Mouse (Mus musculus): ENCODE measurements around the gene Vamp3. TPM values are rescaled to one million over a fixed set of nuclear protein-coding genes. Genes with fewer than 3 reads are reported as not detected.
A peak's percentile ranks its signal among the peaks of the same experiment; 100 is the strongest.
"Not testable (repeated sequence)": the region's sequence is repeated elsewhere in the genome, so short reads cannot be mapped to it uniquely, and the experiment has no call there.

Vamp3 gene
- total RNA-seq, 4 experiments from 2014 or later: 51.7 to 66.2 (median 62.3) TPM

DNA sequence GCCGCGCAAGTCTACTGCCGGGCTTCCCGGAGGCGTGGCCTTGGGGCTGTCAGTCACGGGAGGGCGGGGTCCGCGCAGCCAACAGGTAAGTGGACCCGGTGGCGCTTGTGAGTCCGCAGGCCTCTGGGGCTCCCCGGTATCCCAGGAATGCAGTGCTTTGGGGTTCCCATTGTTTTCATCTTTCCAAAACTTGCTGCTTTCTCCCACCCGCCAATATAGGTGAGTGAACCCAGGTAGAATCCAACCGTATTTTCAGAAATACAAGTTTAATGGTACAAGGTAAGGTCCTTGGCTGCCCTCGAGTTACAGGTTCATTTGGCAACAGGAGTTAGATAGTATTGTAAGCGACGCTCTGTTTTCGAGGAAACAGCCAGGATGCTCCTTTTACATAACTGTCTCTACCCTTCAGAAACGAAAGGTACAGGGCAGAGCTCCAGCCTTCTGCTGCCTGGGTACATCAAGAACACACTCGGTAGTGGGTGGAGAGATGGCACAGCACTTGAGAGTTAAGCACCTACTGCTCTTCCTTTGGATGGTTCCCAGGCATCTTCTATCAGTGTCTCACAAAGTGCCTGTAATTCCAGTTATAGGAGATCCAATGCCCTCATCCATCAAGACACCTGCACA is 12.7 kb downstream of the Vamp3 start:
- no peak for DNase-seq (ENCODE audit: low spot score)

DNA sequence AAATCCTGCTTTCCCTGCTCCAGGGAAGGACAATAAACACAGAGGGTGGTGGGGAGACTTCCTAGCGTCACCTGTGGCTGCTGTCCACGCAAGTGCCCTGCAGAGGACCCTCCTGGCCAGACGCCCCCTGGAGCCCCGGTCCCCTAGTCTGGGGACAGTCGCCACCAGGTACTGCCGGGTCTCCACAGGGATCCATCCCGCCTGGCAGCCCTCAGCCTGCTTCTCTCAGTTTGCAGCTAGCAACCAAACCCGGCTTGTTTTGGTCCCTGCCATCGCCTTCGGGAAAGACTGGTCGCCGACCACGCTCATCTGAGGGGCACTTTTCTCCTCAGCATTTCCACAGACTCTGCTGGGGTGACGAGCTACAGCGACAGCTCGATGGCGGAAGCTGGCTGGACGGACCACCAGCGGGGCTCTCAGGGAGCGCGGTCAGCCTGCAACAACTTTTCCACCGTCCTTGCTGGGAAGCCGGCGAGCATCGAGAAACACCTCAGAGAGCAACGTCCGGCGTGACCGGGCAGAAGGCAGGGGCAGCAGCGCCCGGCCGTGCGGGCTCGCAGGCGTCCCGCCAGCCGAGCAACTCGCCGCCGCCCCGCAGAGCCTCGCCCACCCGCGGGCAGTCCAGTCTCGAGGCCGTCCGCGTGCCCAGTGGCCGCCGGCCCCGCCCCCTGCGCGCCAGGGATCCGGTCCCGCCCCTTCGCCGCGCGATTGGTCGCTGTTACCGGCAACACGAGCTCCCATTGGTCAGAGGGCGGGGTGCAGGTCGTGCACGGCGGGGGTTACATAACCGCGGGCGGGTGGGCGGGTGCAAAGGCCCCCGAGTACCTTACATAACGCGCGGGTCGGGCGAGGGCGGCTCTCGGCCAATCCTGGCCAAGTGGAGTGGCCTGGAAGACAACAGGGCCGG is 13.5 kb downstream of the Vamp3 start, which contains the start of gene Per3:
TSS of gene Per3 (minus strand) at position 629 of the 907 bp plus-strand sequence.
- DNase-seq (ENCODE audit: low spot score): peak; percentile 97

DNA sequence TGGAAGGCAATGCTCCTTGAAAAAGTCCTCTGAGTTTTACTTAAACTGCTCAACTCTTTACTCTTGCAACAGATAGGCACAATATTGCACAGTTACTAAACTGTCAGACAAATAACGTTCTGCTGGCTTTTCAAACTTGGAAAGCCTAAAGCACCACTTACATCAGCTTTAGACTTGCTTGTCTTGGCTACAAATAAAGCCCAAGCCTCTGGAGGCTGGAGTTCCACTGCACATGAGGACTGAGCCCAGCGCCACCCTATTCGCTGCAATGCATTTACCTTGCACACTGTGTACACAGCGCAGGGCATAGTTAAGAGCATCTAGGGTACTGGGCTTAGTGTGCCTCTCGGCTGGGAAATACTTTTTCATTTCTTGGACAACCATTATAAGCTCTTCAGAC is 14.5 kb downstream of the Vamp3 start:
- DNase-seq (ENCODE audit: low spot score): no peak

DNA sequence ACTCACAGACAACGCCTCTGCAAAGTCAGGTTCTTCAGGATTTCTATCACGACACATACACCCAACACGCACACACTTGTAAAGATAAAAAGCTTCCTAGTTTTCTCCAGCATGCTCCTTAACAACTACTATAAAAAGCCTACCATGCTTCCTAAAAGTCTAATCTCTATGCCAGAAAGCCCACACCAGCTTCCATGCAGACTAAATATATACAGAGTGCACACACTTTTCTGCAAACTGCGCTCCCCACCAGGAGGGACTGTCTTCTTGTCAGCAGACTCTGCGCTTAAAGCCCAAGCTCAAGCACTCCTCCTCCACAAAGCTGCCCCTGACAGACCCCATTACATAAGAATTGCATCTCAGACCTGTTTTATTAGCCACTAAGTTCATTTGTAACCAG is 16.3 kb downstream of the Vamp3 start:
- DNase-seq (ENCODE audit: low spot score): no peak

DNA sequence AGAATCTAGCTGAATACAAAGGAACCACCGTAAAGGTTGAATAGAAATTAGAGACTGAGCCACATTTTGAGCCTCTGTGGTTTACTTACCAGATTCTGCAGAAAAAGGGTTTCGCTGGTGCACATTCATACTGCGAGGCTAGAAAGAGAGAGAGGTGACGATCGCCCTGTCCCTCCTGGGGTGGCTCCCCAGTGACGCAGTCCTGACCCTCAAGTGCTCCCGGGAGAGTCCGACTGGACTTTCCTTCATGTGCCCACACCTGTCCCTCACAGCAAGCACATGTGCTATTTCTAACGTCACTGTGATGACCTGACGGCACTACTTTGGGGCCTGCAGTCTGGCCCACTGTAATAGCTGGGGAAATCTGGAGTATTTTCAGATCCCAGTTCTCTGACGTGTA is 20.0 kb downstream of the Vamp3 start:
- DNase-seq (ENCODE audit: low spot score): no peak

DNA sequence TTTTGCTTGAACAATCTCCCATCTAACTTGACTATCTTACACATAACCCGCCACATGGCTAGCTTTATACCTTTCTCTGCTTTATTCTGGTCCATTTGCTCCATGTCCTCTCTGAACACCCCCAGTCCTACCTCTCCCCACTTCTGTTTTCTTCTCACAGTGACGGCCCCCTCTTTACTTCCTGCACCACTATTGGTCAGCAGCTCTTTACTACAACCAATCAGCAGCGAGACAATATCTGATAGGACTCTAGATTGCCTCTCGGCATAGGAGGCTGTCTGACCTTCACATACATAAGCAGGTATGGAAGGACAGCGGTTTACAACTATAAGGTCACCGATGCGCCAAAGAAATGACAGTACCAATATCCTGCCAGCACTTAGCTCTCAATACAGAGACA is 21.2 kb downstream of the Vamp3 start:
- no peak for DNase-seq (ENCODE audit: low spot score)

DNA sequence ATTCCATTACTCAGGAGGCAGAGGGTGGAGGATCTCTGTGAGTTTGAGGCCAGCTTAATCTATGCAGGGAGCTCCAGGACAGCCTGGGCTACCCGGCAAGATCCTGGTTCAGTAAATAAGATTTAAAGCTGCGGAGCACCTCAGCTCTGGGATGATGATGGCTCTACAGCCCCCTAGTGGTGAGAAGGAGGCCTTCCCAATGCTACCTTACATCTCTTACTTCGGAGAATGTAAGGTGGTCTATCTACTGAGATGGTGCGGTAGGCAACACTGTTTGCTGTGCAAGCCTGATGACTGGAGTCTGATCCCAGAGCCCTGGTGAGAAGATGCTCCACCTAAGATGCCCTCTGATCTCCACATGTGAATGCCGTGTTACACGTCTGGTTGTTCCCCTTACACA is 30.8 kb downstream of the Vamp3 start:
- no peak for DNase-seq (ENCODE audit: low spot score)

DNA sequence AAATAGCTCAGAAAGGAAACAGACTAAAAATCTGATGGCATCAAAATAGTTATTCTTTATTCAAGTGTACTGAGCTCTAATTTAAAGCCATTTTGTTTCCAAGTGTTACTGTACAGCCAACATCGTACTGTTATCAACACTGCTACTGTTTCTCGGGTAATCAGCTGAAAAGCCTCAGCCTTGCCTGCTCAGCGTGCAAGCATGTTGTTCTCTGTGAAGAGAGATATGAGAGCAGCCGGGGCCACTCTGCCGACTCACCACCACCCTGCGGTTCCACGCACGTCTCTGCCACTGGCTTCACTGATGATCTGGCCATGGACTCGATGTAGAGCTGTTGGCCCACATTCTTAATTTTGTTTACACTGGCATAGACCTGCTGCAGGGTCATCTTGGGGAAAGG is 33.6 kb downstream of the Vamp3 start:
- DNase-seq (ENCODE audit: low spot score): no peak

DNA sequence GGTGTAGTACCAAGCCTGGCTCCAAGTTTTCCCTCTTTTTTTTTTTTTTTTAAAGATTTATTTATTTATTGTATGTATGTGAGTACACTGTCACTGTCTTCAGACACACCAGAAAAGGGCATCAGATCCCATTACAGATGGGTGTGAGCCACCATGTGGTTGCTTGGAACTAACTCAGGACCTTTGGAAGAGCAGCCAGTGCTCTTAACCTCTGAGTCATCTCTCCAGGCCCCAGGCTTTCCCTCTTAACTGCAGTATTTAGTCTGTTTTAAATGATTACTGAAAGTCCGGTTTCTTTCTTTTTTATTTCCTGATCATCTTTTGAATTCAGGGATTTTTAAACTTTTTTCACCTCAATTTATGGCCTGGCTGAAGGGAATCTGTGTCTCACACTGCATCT is 40.4 kb downstream of the Vamp3 start:
- not testable (repeated sequence) for DNase-seq (ENCODE audit: low spot score)

DNA sequence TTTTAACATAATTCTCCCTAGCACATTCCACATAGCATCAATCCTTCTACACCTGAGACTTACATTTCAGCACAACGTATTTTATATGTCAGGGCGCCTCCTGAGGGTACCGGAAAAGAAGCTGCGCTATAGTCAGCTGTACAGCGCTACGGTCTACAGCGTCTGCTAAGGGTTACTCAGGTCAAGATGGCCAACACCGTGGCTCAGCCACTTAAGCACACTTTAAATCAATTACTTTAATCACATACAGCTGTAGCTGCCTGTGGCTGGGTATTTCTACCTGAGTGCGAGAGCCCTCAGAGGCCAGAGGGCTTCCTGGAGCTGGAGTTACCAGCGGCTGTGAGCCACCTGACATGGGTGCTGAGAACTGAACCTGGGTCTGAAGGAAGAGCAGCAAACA is 41.8 kb downstream of the Vamp3 start:
- no peak for DNase-seq (ENCODE audit: low spot score)

DNA sequence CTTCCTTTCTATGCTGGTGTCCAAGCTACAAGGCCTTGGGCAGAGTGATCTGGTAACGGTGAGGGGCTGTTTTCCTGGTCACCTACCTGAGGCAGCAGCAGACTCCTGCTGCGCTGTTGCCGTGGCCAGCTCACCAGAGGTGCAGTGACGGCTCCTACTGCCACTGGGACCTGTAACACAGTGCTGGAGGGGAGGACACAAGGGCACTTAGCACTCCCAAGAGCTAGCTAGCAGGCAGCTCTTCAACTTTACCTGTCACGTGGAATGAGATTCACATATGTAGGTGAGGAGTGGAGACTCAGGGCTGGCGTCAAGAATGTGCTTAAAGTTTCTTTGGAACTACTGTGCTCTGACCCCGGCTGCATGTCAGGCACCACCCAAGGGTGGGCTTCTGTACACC is 47.4 kb downstream of the Vamp3 start:
- no peak for DNase-seq (ENCODE audit: low spot score)

DNA sequence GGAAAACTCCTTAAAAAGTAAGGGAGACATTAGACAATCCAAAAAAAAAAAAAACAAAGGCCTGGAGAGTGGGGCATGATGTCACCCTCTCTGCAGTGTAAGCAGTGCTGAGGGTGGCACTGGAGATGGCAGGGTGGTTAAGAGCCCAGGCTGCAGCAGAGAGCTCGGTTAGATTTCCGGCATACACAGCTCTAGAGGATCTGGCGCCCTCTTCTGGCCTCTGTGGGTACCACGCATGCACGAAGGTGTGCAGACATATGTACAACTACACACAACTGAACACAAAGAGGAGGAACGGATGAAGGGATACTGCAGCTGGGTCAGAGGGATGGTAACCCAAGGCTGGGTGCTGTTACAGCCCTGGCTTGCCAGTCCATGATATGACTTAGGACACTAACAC is 50.8 kb downstream of the Vamp3 start:
- DNase-seq (ENCODE audit: low spot score): no peak

DNA sequence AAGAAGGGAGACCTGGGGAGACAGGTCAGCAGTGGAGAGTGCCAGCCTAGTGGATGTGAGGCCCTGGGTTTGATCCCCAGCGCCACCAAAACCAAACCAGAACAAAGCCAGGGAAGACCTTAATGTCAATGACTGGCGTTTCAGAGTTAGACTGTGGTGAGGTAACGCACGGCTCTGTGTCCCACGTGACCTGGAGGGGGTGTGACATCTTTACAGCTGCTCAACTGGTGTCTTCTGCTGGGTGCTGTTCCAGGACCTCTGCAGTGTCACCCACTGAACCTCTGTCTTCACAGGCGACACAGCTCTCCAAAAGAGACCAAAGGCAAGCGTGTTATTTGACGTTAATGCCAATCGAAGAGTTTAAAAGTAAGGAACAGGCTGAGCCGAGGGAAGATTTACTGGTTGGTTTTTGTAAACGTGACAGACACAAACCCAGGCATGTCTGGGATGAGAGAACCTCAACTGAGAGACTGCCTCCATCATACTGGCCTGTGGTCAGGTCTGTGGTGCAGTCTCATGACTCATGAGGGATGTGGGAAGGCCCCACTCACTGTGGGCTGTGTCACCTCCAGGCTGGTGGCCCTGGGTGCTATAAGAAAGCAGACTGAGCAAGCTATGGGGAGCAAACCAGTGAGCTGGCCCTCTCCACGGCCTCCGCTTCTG is 52.0 kb downstream of the Vamp3 start:
- no peak for DNase-seq (ENCODE audit: low spot score)

DNA sequence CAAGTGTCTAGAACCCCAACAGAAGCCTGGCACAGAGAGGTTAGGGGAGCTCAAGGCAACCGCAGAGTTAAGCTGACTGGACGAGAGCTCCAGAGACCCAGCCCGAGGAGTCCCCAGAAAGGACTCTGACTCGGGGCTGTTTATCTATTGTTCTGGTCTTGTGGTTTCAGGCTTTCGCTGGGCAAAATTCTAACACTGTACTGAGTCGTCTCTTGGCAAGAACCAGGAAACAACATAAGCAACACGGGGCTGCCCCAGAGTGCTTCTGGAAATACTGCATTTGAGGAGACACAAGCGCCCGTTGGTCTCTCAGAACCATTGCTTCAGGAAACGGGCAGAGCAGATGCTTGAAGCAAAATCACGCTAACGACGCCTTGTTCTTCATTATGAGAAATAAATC is 56.4 kb downstream of the Vamp3 start:
- no peak for DNase-seq (ENCODE audit: low spot score)

DNA sequence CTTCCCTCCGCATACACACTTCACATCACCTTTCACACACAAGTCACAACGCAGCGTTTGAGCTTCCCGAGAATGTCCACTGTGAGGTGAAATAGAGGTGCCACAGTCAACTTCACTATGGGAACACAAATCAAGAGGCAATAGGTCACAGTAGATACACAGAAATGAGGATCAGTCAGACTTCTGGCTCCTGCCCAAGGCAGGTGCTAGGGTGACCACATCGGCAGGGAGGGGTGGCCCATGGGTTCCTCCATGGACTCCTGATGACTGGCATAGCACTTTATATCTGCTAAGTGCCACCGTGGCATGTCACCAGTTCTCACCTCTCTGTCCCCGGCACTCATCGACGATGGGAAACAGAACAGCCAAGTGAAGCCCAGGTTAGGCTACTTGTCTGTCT is 59.1 kb downstream of the Vamp3 start:
- DNase-seq (ENCODE audit: low spot score): no peak

Other genes with a start within 250 kb of the Vamp3 start
- 10 to 100 TPM in 2 of 4 experiments, 1 to 10 TPM in 2; 8.5 to 23.4 (median 11.4) TPM for gene Errfi1, start 204.0 kb downstream of the Vamp3 start, total RNA-seq (2022)
- gene Park7, start 143.5 kb downstream of the Vamp3 start, total RNA-seq (2022): 100 to 1,000 TPM; 275 to 312 (median 290) TPM
- gene Tnfrsf9, start 143.4 kb downstream of the Vamp3 start, total RNA-seq (2022): under 1 TPM; 0.12 to 0.29 (median 0.22) TPM
- gene Uts2, start 60.9 kb downstream of the Vamp3 start, total RNA-seq (2022): not detected
- gene Per3, start 13.3 kb downstream of the Vamp3 start, total RNA-seq (2022): 10 to 100 TPM in 3 of 4 experiments, 1 to 10 TPM in 1; 7.6 to 19.1 (median 16.9) TPM
- gene Gm13090, start 31.6 kb upstream of the Vamp3 start, total RNA-seq (2022): under 1 TPM in 2 of 4 experiments, not detected in 2; 0.37 to 0.44 TPM